Mouse (Mus musculus) ES-Bruce4 (cell line): ENCODE results near the gene Mup20.
"Not testable (repeated sequence)": the region's sequence is repeated elsewhere in the genome, so short reads cannot be mapped to it uniquely, and the experiment has no call there.

Source experiments
- CTCF ChIP-seq: IDR thresholded peaks from one replicate; pipeline ENCODE4 v1.8.1; 2011; ENCODE audit warnings: low read depth, low read length
- EP300 ChIP-seq: IDR thresholded peaks from 2 replicates; pipeline ENCODE4 v1.6.1; 2011; ENCODE audit warnings: low read depth, low read length; ENCODE audit not compliant: insufficient read depth
- POLR2A ChIP-seq: IDR thresholded peaks from one replicate; pipeline ENCODE4 v1.8.1; 2011; ENCODE audit warnings: low read length; ENCODE audit not compliant: insufficient read depth

- TF ChIP-seq POLR2A, EP300, CTCF: not testable (repeated sequence)
These were observed 49.4 kb upstream of the Mup20 start for GRCm38 (mm10) chr4:62103366-62103765.
